Mouse (Mus musculus): ENCODE measurements at regions not wholly inside any gene's neighbourhood (a gene's known extent, or its start where the extent isn't known, plus 50 kb on each side); places are given as distances from the start of the nearest gene placed in this dataset.
A peak's percentile ranks its signal among the peaks of the same experiment; 100 is the strongest.

- TF ChIP-seq ZNF384 (IDR thresholded peaks at IDR 0.05; ENCODE audit: low read depth, low read length) (no peak), MAX (IDR thresholded peaks at IDR 0.05; ENCODE audit: low read length) (no peak), MAZ (IDR thresholded peaks at IDR 0.05; ENCODE audit: low read depth, low read length) (no peak), CTCF (conservative IDR thresholded peaks at IDR 0.05 in 1 of 2, IDR thresholded peaks at IDR 0.05 in 1 of 2; ENCODE audit: low read depth in 2 of 2, low read length in 2 of 2) (peak; percentile 24 to 79; a peak in 3 of 4 replicates), EP300 (IDR thresholded peaks at IDR 0.05; ENCODE audit: low read length) (no peak)
Observed at GRCm38 (mm10) chr4:124228537-124228936, 310.7 kb upstream of the 4930535I16Rik start.

Data from CH12.LX (cell line).